Mouse (Mus musculus) embryonic fibroblast, embryonic 13.5 days (primary cell): ENCODE measurements around the gene Mamld1.

Source experiments
- CTCF ChIP-seq: IDR thresholded peaks from 2 replicates; pipeline ENCODE4 v1.5.1; 2011; ENCODE audit warnings: mild to moderate bottlenecking, control low read depth, low read length, moderate library complexity, borderline replicate concordance; ENCODE audit not compliant: insufficient read depth
- POLR2A ChIP-seq: IDR thresholded peaks from 2 replicates; pipeline ENCODE4 v1.6.1; 2011; ENCODE audit warnings: low read depth, mild to moderate bottlenecking, control low read depth, low read length, moderate library complexity

- TF ChIP-seq CTCF (no peak), POLR2A (no peak)
Observed at GRCm38 (mm10) chrX:71106392-71106791, 56.3 kb downstream of the Mamld1 start.
